Mouse (Mus musculus): Measurements from ENCODE around the gene Gnb5.

The Gnb5 gene

GRCm38 (mm10) chr9:75283636-75284035, 22.5 kb upstream of the Gnb5 start:
- no peaks in the 10 kb centered on the region for H3K27me3 ChIP-seq (ENCODE audit: control insufficient read depth, insufficient read depth, low read length, poor library complexity, severe bottlenecking)
- DNase-seq (ENCODE audit: low read depth, low spot score): no peak
- H3K36me3 ChIP-seq (ENCODE audit: control insufficient read depth, insufficient read depth, low read length, poor library complexity, severe bottlenecking): no peaks in the 10 kb centered on the region

GRCm38 (mm10) chr9:75285363-75285762, 20.7 kb upstream of the Gnb5 start:
- no peaks in the 10 kb centered on the region for H3K36me3 ChIP-seq (ENCODE audit: control insufficient read depth, insufficient read depth, low read length, poor library complexity, severe bottlenecking)
- no peak for DNase-seq (ENCODE audit: low read depth, low spot score)
- no peaks in the 10 kb centered on the region for H3K27me3 ChIP-seq (ENCODE audit: control insufficient read depth, insufficient read depth, low read length, poor library complexity, severe bottlenecking)

- Histone ChIP-seq H3K36me3 (ENCODE audit: control insufficient read depth, insufficient read depth, low read length, poor library complexity, severe bottlenecking) (no peaks in the 10 kb centered on the region), H3K27me3 (ENCODE audit: control insufficient read depth, insufficient read depth, low read length, poor library complexity, severe bottlenecking) (no peaks in the 10 kb centered on the region)
- DNase-seq (ENCODE audit: low read depth, low spot score): no peak
Measured at GRCm38 (mm10) chr9:75287636-75288035, 18.5 kb upstream of the Gnb5 start.

GRCm38 (mm10) chr9:75289545-75289944, 16.5 kb upstream of the Gnb5 start:
- Histone ChIP-seq H3K36me3 (ENCODE audit: control insufficient read depth, insufficient read depth, low read length, poor library complexity, severe bottlenecking) (no peaks in the 10 kb centered on the region), H3K27me3 (ENCODE audit: control insufficient read depth, insufficient read depth, low read length, poor library complexity, severe bottlenecking) (no peaks in the 10 kb centered on the region)
- DNase-seq (ENCODE audit: low read depth, low spot score): peak; percentile 36

GRCm38 (mm10) chr9:75299342-75299741, 6.7 kb upstream of the Gnb5 start:
- H3K27me3 ChIP-seq (ENCODE audit: control insufficient read depth, insufficient read depth, low read length, poor library complexity, severe bottlenecking): no peaks in the 10 kb centered on the region
- peak; percentile 56 for DNase-seq (ENCODE audit: low read depth, low spot score)
- H3K36me3 ChIP-seq (ENCODE audit: control insufficient read depth, insufficient read depth, low read length, poor library complexity, severe bottlenecking): no peaks in the 10 kb centered on the region

GRCm38 (mm10) chr9:75303033-75303432, 3.1 kb upstream of the Gnb5 start:
- H3K27me3 ChIP-seq (ENCODE audit: control insufficient read depth, insufficient read depth, low read length, poor library complexity, severe bottlenecking): no peaks in the 10 kb centered on the region
- DNase-seq (ENCODE audit: low read depth, low spot score): no peak
- no peaks in the 10 kb centered on the region for H3K36me3 ChIP-seq (ENCODE audit: control insufficient read depth, insufficient read depth, low read length, poor library complexity, severe bottlenecking)

GRCm38 (mm10) chr9:75303701-75304261, 2.3 kb upstream of the Gnb5 start:
- no peaks in the 10 kb centered on the region for H3K36me3 ChIP-seq (ENCODE audit: control insufficient read depth, insufficient read depth, low read length, poor library complexity, severe bottlenecking)
- H3K27me3 ChIP-seq (ENCODE audit: control insufficient read depth, insufficient read depth, low read length, poor library complexity, severe bottlenecking): no peaks in the 10 kb centered on the region
- DNase-seq (ENCODE audit: low read depth, low spot score): no peak

- Histone ChIP-seq H3K27me3 (ENCODE audit: control insufficient read depth, insufficient read depth, low read length, poor library complexity, severe bottlenecking) (no peaks in the 10 kb centered on the region), H3K36me3 (ENCODE audit: control insufficient read depth, insufficient read depth, low read length, poor library complexity, severe bottlenecking) (no peaks in the 10 kb centered on the region)
- DNase-seq (ENCODE audit: low read depth, low spot score): no peak
Measured at GRCm38 (mm10) chr9:75304286-75304685, 1.8 kb upstream of the Gnb5 start.

GRCm38 (mm10) chr9:75307015-75307414, 927 bp downstream of the Gnb5 start:
- no peak for DNase-seq (ENCODE audit: low read depth, low spot score)
- no peaks in the 10 kb centered on the region for H3K36me3 ChIP-seq (ENCODE audit: control insufficient read depth, insufficient read depth, low read length, poor library complexity, severe bottlenecking)
- no peaks in the 10 kb centered on the region for H3K27me3 ChIP-seq (ENCODE audit: control insufficient read depth, insufficient read depth, low read length, poor library complexity, severe bottlenecking)

- no peaks in the 10 kb centered on the region for H3K36me3 ChIP-seq (ENCODE audit: control insufficient read depth, insufficient read depth, low read length, poor library complexity, severe bottlenecking)
- no peak for DNase-seq (ENCODE audit: low read depth, low spot score)
- no peaks in the 10 kb centered on the region for H3K27me3 ChIP-seq (ENCODE audit: control insufficient read depth, insufficient read depth, low read length, poor library complexity, severe bottlenecking)
Measured at GRCm38 (mm10) chr9:75308621-75309020, 2.5 kb downstream of the Gnb5 start.

- Histone ChIP-seq H3K27me3 (ENCODE audit: control insufficient read depth, insufficient read depth, low read length, poor library complexity, severe bottlenecking) (no peaks in the 10 kb centered on the region), H3K36me3 (ENCODE audit: control insufficient read depth, insufficient read depth, low read length, poor library complexity, severe bottlenecking) (no peaks in the 10 kb centered on the region)
- peak; percentile 79 for DNase-seq (ENCODE audit: low read depth, low spot score)
Measured at GRCm38 (mm10) chr9:75312008-75312407, 5.9 kb downstream of the Gnb5 start.

- DNase-seq (ENCODE audit: low read depth, low spot score): peak; percentile 6
- Histone ChIP-seq H3K36me3 (ENCODE audit: control insufficient read depth, insufficient read depth, low read length, poor library complexity, severe bottlenecking) (no peaks in the 10 kb centered on the region), H3K27me3 (ENCODE audit: control insufficient read depth, insufficient read depth, low read length, poor library complexity, severe bottlenecking) (no peaks in the 10 kb centered on the region)
Measured at GRCm38 (mm10) chr9:75313138-75313831, 7.2 kb downstream of the Gnb5 start.

GRCm38 (mm10) chr9:75313832-75314516, 7.9 kb downstream of the Gnb5 start:
- peak; percentile 69 for DNase-seq (ENCODE audit: low read depth, low spot score)
- Histone ChIP-seq H3K27me3 (ENCODE audit: control insufficient read depth, insufficient read depth, low read length, poor library complexity, severe bottlenecking) (no peaks in the 10 kb centered on the region), H3K36me3 (ENCODE audit: control insufficient read depth, insufficient read depth, low read length, poor library complexity, severe bottlenecking) (no peaks in the 10 kb centered on the region)

- no peak for DNase-seq (ENCODE audit: low read depth, low spot score)
- no peaks in the 10 kb centered on the region for H3K36me3 ChIP-seq (ENCODE audit: control insufficient read depth, insufficient read depth, low read length, poor library complexity, severe bottlenecking)
- no peaks in the 10 kb centered on the region for H3K27me3 ChIP-seq (ENCODE audit: control insufficient read depth, insufficient read depth, low read length, poor library complexity, severe bottlenecking)
Measured at GRCm38 (mm10) chr9:75314517-75315105, 8.5 kb downstream of the Gnb5 start.

- H3K27me3 ChIP-seq (ENCODE audit: control insufficient read depth, insufficient read depth, low read length, poor library complexity, severe bottlenecking): no peaks in the 10 kb centered on the region
- DNase-seq (ENCODE audit: low read depth, low spot score): no peak
- H3K36me3 ChIP-seq (ENCODE audit: control insufficient read depth, insufficient read depth, low read length, poor library complexity, severe bottlenecking): no peaks in the 10 kb centered on the region
Measured at GRCm38 (mm10) chr9:75315238-75315637, 9.2 kb downstream of the Gnb5 start.

All from splenic B cell, adult 2 months (primary cell).